Mouse (Mus musculus): ENCODE results near the gene Olfr376. TPM values are rescaled to one million over a fixed set of nuclear protein-coding genes. Genes with fewer than 3 reads are reported as not detected.

Olfr376 gene
- total RNA-seq (2021) = not detected
- long read RNA-seq, experiment 1 = 0 reads
- long read RNA-seq, experiment 2 = 0 reads

GRCm38 (mm10) chr11:73370946-73371345, at the start of gene Olfr376:
Gene Olfr376 (plus strand): TSS chr11:73371246.
- no peak for DNase-seq (ENCODE audit: low spot score in 2 of 2)

DNA sequence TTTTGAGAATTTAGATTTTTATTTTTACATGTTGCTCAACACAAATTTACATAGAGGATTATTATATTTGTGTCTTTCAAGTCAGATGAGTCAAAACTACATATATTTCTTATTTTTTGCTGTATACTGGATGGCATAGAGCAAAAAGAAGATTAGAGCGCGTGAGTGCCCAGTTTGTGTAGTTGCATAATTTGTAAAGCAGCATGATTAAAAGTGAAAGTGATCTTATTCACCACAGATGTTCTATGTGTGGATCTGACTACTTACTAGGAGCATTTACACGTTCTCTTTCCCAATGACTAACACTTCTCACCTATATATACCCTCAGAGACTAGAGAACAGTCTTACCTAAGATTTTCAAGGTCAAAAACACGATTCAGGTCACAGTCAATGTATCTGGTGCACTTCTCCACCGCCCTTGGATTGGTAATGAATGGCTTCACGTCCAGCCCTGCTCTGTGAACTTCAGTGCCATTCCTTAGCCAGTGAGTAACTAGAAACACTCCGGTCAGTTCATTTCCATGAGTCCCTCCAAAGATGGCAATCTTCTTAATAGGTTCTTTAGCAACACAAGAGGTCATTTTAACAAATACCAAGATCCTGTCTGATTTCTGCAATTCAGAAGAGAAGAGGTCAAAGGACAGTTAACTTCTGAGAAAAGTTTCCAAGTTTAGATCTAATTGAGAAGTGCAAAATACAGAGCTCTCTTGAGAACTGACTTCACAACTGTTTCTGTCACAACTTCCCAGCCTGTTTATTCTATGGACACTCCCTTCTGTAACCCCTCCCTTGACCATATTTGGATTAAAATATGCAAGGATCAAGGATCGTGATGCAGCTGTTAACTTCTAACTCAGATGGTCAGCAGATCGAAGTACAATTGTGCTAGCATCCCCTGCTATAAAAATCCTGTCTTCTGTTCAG, 46.9 kb upstream of the Olfr376 start:
- DNase-seq (ENCODE audit: low spot score in 2 of 2) = no peak

DNA sequence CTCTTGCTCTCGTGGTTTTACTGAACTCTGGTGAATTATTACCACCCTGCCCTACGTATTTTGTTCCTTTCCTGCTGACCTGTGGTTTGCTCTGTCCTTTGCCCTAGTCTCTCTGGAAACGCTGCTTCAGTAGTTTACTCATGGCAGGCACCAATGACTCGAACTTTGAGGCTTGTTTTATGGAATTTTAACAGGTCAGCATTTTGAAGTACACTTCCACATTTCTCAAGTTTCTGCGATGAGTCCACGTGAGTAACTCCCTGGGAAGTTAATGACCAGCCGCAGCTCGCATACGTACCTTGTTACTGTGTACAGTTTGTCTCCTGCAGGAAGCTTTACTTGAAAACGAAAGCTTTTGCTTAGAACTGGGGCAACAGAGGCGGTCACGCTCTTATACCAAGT, 44.6 kb upstream of the Olfr376 start:
- DNase-seq (ENCODE audit: low spot score in 2 of 2) = no peak

DNA sequence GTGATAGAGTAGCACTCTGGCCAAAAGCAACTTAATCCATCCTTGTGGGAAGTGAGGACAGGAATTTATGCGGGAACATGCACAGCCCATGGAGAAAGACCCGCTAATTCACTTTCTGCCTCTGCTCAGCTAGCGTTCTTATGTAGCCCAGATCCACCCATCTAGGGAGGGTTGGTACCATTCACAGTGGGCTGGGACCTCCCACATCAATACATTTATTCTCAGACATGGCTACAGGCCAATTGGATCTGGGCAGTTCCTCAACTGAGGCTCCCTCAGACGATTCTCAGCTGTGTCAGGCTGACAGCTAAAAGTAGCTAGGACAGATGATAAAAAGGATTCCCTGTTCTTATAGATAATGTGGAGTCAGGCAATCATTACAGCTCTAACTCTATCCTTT, 43.7 kb upstream of the Olfr376 start:
- no peak for DNase-seq (ENCODE audit: low spot score in 2 of 2)

DNA sequence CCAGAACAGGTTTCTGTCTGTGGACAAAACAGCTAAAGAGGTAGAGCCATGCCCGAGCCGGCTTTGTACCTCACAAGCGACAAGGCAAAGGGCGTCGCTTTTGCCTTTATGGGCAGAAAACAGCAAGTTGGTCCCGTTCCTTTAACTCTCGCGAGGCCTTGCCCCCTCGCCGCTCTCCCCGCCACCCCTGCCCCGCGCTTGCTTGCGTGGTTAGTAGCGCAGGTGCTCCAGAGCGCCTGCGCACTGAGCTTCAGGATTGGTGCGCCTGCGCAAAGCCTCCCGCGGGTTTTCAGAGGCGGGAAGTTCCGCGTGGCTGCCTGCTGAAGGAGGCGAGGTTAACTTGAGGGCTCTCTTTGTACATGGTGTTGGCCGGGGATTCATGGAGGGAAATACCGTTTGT, 41.6 kb upstream of the Olfr376 start, which contains the start of the genes Aspa, Gm49340 and Spata22:
Gene Aspa, minus strand, starts transcription at position 155 of the 400 bp plus-strand sequence.
Gene Gm49340, plus strand, starts transcription at position 300 of the 400 bp plus-strand sequence.
Gene Spata22, plus strand, starts transcription at position 300 of the 400 bp plus-strand sequence.
- DNase-seq (ENCODE audit: low spot score in 2 of 2) = no peak

- no peak for DNase-seq (ENCODE audit: low spot score in 2 of 2)
Measured at GRCm38 (mm10) chr11:73333357-73333756, 37.7 kb upstream of the Olfr376 start.

- no peak for DNase-seq (ENCODE audit: low spot score in 2 of 2)
Measured at GRCm38 (mm10) chr11:73336919-73337318, 34.1 kb upstream of the Olfr376 start.

DNA sequence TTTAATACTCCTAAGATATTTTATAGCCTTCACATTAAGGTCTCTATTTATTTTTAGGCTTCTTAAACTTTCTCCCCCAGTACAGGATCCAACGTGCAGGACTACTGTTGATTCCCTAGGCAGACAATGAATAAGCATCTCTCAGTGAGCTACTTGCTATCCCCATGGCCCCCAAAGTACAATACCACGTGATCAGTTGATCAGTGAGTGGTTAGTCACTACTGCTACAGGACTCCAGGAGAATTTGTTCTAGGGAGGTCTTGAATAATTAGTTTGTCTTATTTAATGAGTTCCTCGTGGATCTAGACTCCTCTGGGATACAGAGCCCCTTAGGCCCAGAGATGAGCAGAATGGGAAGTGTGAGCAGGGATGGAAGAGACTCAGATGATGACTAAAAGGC, 20.6 kb upstream of the Olfr376 start, which contains the start of gene Olfr20:
Gene Olfr20, plus strand, starts transcription at position 301 of the 400 bp plus-strand sequence.
- DNase-seq (ENCODE audit: low spot score in 2 of 2) = no peak

DNA sequence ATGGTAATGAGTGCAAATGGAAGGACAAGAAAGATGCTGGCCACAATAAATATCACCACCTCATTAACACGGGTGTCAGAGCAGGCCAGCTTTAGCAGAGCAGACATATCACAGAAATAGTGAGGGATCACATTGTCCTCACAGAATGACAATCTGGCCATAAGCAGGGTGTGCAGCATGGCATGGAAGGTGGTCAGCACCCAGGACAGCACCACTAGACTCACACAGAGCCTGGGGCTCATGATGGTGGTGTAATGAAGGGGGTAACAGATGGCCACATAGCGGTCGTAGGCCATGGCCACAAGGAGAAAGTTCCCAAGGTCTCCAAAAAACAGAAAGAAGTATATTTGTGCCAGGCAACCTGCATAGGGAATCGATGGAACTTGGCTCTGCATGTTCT, 24.3 kb downstream of the Olfr376 start:
- no peak for DNase-seq (ENCODE audit: low spot score in 2 of 2)

- DNase-seq (ENCODE audit: low spot score in 2 of 2) = no peak
Measured at GRCm38 (mm10) chr11:73399514-73399913, 28.5 kb downstream of the Olfr376 start, which contains the start of gene Olfr1. Gene Olfr1 (minus strand): TSS chr11:73399614.

Other genes with a start within 250 kb of the Olfr376 start
- gene Haspin, start 233.0 kb upstream of the Olfr376 start, total RNA-seq (2021) = under 1 TPM; 0.31 to 0.74 TPM
- gene P2rx5, start 210.8 kb upstream of the Olfr376 start, total RNA-seq (2021) = 1 to 10 TPM; 1.8 to 3.0 TPM
- gene Emc6, start 194.2 kb upstream of the Olfr376 start, total RNA-seq (2021) = 10 to 100 TPM; 60.6 to 61.9 TPM
- 10 to 100 TPM; 22.1 to 22.9 TPM for gene Tax1bp3, start 194.2 kb upstream of the Olfr376 start, total RNA-seq (2021)
- gene Ctns, start 172.2 kb upstream of the Olfr376 start, total RNA-seq (2021) = 10 to 100 TPM; 18.6 to 20.5 TPM
- gene Shpk, start 171.8 kb upstream of the Olfr376 start, total RNA-seq (2021) = 1 to 10 TPM; 3.0 to 3.2 TPM
- not detected for gene Trpv1, start 137.0 kb upstream of the Olfr376 start, total RNA-seq (2021)
- under 1 TPM; 0.41 to 0.55 TPM for gene Trpv3, start 103.9 kb upstream of the Olfr376 start, total RNA-seq (2021)
- gene Aspa, start 41.6 kb upstream of the Olfr376 start, total RNA-seq (2021) = 1 to 10 TPM; 3.8 to 4.5 TPM
- not detected for gene Gm49340, start 41.5 kb upstream of the Olfr376 start, total RNA-seq (2021)
- gene Spata22, start 41.5 kb upstream of the Olfr376 start, total RNA-seq (2021) = not detected
- gene Olfr20, start 20.5 kb upstream of the Olfr376 start, total RNA-seq (2021) = not detected
- not detected for gene Olfr1, start 28.4 kb downstream of the Olfr376 start, total RNA-seq (2021)
- not detected for gene Olfr378, start 57.2 kb downstream of the Olfr376 start, total RNA-seq (2021)
- not detected for gene Olfr380, start 86.3 kb downstream of the Olfr376 start, total RNA-seq (2021)
- gene Olfr381, start 120.4 kb downstream of the Olfr376 start, total RNA-seq (2021) = not detected
- not detected for gene Olfr382, start 146.0 kb downstream of the Olfr376 start, total RNA-seq (2021)
- not detected for gene Olfr385, start 221.8 kb downstream of the Olfr376 start, total RNA-seq (2021)
- not detected for gene Olfr384, start 227.3 kb downstream of the Olfr376 start, total RNA-seq (2021)